Mouse (Mus musculus) layer of hippocampus, adult 9-10 months (tissue): Measurements from ENCODE around the gene Lrmda.

Experiments used
- DNase-seq: peaks from one replicate; pipeline ENCODE4 v3.0.0; 2022; ENCODE audit warnings: low spot score

The Lrmda gene

DNA sequence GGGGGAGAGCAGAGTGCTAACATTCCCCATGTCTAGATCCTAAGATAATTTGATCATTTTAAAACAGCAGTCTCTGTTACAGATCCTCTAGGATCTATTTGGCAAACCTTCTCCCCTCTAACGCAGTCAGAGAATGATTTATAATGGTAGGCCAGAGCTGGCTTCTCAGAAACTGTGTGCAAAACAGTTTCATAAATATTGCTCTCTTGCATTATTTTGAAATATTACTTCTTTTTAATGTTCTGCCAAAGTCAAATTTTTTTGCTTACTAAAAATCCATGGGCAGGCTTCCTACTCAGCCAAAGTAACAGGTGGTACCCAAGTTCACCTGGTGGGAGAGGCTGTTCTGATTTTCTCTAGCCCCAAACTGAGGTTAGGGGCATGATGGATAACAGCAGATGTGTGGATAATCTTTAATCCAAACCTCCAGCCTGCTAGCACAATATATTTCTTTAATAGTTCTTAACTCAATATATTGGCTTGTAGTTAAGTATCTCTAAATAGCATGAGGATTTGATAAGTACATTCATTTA, 1064.8 kb downstream of the Lrmda start:
- no peak for DNase-seq

DNA sequence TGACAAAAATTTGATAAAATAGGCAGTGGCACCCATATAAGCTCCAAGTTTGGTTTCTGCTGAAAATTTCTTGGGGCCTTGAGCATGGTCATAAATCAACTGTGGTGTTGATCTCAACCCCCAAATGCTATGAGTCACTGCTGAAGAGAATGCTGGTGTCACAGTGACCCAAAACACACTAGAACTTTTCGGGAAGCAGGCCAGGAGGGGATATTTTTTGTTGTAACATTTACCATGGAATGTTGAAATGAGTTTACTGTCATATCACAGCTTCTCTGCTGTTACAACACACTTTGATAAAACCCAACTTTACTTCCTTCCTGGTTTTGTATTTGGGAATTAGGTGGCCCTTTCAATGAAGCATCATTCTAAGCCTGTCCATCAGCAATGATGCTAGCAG, 1065.3 kb downstream of the Lrmda start:
- no peak for DNase-seq

DNA sequence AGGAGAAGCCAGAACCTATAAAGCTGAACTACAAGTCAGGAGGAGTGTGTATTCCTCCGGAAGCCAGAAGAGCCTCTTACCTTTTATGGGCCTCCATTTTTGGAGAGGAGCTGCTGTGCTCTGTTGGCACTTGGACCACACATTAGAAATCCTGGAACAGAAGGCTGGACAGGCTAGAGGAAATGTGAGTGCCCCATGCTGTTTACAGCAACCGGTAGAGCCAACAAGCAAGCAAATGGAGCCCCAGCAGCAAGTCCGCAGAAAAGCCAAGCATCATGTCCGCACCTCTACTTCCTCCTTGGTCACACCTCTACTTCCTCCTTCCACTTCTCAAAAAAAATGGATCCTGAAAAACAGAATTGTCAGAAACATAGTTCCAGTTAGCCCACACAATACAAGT, 1073.8 kb downstream of the Lrmda start:
- no peak for DNase-seq

DNA sequence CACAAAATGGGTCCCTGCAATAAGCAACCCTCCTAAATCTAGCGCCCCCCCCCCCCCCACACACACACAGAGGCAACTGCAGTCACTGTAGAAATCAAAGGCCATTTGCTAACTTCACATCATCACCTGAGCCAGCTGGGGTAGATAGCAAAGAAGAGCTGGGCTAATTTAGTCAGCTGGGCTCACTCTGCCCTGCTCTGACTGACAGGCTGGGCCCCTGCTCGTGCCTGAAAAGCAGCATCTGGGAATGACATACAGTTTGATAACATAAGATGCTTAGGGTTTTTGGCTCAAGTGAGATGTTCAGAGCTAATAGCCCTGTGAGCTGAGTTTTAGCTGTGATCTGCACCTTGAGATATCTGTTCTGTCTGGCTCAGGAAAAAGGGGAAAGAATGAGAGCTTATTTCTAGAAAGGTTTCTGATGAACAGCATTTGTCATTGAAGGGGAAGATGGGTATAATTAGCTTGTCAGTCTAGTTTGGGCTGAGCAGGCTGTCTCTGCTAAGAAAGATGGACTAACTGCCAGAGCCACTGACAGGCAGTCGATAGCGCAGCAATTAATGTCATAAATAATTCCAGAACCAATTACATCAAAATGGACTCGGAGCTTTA, 1075.1 kb downstream of the Lrmda start:
- no peak for DNase-seq

DNA sequence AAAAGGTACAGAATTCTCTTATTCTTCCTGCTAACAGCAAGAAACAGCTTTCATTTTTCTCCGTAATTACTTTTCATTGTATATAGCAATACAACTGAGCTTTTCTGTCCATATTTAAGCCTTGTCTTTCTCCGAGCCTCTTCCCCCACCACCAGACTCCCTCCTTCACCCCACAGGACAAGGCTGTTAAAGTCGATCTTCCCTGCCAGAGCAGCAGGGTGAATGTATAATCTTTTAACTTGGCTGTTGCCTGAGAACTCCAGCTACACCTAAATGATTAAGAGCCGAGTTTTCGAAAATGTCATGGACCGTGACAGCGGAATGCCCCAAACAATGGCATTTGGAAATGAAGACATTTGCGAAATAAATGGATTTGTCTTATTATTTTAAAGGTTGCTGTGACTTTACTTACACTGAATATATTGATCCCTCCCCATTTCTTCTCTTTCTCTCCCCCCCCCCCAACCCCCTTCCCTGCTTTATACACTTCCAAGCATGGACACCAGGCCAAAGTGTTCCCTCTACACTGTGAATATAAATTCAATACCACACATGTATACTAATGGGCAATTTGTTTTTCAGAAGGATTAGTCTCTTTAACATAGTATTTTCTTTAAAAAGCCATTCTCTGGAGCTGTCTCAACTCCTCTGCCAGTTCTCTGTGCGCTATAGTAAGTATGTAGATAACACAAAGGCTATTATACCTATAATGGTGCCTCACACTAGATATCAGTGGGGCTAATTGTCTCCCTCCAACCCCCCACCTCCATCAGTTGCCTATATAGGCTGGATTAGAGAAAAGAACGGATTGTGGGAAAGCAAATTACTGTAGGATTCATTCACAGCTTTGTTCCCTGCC, 1075.9 kb downstream of the Lrmda start:
- no peak for DNase-seq

DNA sequence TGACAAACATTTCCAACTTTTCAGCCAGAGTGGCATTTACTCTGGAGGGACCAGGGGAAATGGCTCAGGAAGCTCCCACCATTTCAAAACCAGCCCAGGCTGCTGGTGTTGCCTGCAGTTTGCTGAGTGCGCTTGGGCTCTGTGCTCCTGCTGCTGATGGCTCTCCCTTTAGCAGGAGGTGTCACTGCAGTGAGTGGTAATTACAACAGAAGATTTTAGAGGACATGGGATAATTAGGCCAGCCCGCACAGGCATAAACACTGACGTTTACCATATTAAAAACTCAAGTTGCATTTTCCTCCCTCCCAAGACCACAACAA, 1076.5 kb downstream of the Lrmda start:
- DNase-seq, result no peak

DNA sequence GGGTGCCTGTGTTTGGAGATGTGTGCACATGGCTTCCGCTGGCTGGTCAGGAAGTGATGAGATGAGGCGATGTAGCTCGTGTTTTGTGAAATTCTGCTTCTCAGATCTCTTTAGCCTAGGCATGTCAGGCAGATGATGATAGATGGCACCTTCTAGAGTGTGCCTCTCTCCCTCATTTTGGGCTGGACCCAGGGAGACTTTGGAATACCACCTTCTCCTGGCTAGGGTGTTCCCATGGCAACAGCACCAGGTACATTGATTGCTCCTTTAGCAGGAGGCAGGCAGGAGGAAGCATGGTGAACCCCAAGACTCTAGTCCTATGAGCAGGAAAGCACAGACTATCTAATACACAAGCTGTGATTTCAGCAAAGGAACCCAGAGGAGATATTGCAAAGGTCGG, 1076.9 kb downstream of the Lrmda start:
- no peak for DNase-seq
